Mouse (Mus musculus) liver, adult 2 months (tissue): ENCODE results near the gene Acsf2.

Experiments used
- CTCF ChIP-seq: fragments of 200-500 bp; IDR thresholded peaks from 2 replicates; pipeline ENCODE4 v1.5.1; 2011; ENCODE audit warnings: low read depth, low read length, control low read depth
- POLR2A ChIP-seq: fragments of 200-500 bp; IDR thresholded peaks from 2 replicates; pipeline ENCODE4 v1.6.1; 2011; ENCODE audit warnings: low read length, control low read depth; ENCODE audit not compliant: insufficient read depth; ENCODE audit errors: extremely low read depth

GRCm38 (mm10) chr11:94558226-94558625 is 43.4 kb downstream of the Acsf2 start:
- TF ChIP-seq POLR2A (no peak), CTCF (no peak)
